Comparison of ENCODE assay signal across 15 mouse cellular contexts in the genomic region with DNA sequence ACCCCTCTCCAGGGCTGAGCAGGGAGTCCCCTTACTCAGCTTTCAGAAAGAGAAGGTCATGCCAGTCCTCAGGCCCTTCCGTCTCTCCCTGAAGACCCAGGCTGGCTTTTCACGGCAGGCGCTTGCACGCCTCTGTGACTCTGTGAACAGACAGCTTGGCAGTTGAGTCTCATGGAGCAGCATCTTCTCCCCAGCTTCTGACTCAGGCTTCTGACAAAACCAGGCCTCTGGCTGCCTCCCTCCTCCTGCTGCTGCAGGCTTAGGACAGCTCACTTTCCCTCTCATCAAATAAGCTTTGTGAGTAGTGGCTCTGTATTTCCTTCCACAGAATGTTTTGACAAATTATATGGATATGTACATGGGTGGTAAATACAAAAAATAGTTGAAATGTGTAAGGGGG.
DNase-seq lines count a peak whose midpoint lies in the region; ATAC-seq and TF ChIP-seq lines count a peak whose summit lies in the region.
"Had no signal": no experiment of that assay in that cellular context is flagged by ENCODE, and none has a peak within 500 bp of the region (broad histone marks: within the 10 kb centered on the region; RNA-seq: fewer than 3 reads in every experiment).

No protein-coding gene starts in this region.

- no peak overlapping the region for H3K4me2 ChIP-seq in hindbrain, embryonic 11.5 days (replicated peaks; ENCODE audit: low read depth, low read length)
- no peak overlapping the region for H3K4me2 ChIP-seq in hindbrain, embryonic 14.5 days (replicated peaks)
- H3K4me2 ChIP-seq in embryonic facial prominence, embryonic 15.5 days (replicated peaks) = no peak overlapping the region

- TF ChIP-seq CTCF in olfactory bulb, adult 2 months (IDR thresholded peaks at IDR 0.05; ENCODE audit: insufficient read depth, low read depth, low read length) = no peak

- no peaks in the 10 kb centered on the region for H3K4me1 ChIP-seq in hindbrain, embryonic 11.5 days (replicated peaks; ENCODE audit: control insufficient read depth, insufficient read depth, low read length)
- H3K4me1 ChIP-seq in hindbrain, embryonic 14.5 days (replicated peaks; ENCODE audit: control insufficient read depth, insufficient read depth, low read length) = no peaks in the 10 kb centered on the region; the same call in 1 of the 2 replicates
- peaks cover 31% of the 10 kb centered on the region for H3K4me1 ChIP-seq in embryonic facial prominence, embryonic 15.5 days
- H3K4me1 ChIP-seq in olfactory bulb, adult 2 months (ENCODE audit: control insufficient read depth, insufficient read depth, low read length) = peaks cover 48% of the 10 kb centered on the region

- 63% methylated on average over 4 of the region's 4 CpGs for WGBS in hindbrain, embryonic 11.5 days
- 57% methylated on average over 4 of the region's 4 CpGs for WGBS in hindbrain, embryonic 14.5 days
- WGBS in embryonic facial prominence, embryonic 15.5 days = 57% methylated on average over 4 of the region's 4 CpGs
- 47% methylated on average over 4 of the region's 4 CpGs for WGBS in olfactory bulb, adult 2 months

- 0 out of 2 replicates have a peak, but pooled peaks cover 4% of the 10 kb centered on the region for H3K36me3 ChIP-seq in hindbrain, embryonic 11.5 days (ENCODE audit: control insufficient read depth, insufficient read depth, low read length)
- peaks cover 35% of the 10 kb centered on the region for H3K36me3 ChIP-seq in hindbrain, embryonic 14.5 days (replicated peaks; ENCODE audit: control insufficient read depth, insufficient read depth)
- H3K36me3 ChIP-seq in embryonic facial prominence, embryonic 15.5 days = peaks cover 24% of the 10 kb centered on the region

- H3K9ac ChIP-seq in hindbrain, embryonic 11.5 days (ENCODE audit: low read depth, low read length) = no peak overlapping the region
- H3K9ac ChIP-seq in hindbrain, embryonic 14.5 days = no peak overlapping the region
- H3K9ac ChIP-seq in embryonic facial prominence, embryonic 15.5 days = no peak overlapping the region
- H3K9ac ChIP-seq: liver, embryonic 14.5 days had no signal

- peak overlapping the region; percentile 72 for H3K27ac ChIP-seq in hindbrain, embryonic 11.5 days (ENCODE audit: low read depth, low read length)
- no peak overlapping the region for H3K27ac ChIP-seq in hindbrain, embryonic 14.5 days
- H3K27ac ChIP-seq in embryonic facial prominence, embryonic 15.5 days (replicated peaks) = peak overlapping the region; percentile 65
- H3K27ac ChIP-seq in olfactory bulb, adult 2 months (ENCODE audit: insufficient read depth, low read depth, low read length) = peak overlapping the region; percentile 78
- H3K27ac ChIP-seq: liver, embryonic 14.5 days had no signal

- DNase-seq in hindbrain, embryonic 11.5 days (ENCODE audit: low spot score) = no peak
- DNase-seq in hindbrain, embryonic 14.5 days (ENCODE audit: low spot score) = no peak
- peak; percentile 46 for DNase-seq in retina, postnatal 1 day
- no peak for DNase-seq in retina, embryonic 14.5 days (ENCODE audit: low spot score)
- DNase-seq in urinary bladder, postnatal 4 days (ENCODE audit: low spot score in 2 of 2) = no peak
- DNase-seq: cerebellum, postnatal 14 days; heart, postnatal 36 days; kidney, postnatal 14 days; thymus, postnatal 25 days had no signal

- no peaks in the 10 kb centered on the region for H3K27me3 ChIP-seq in hindbrain, embryonic 11.5 days (ENCODE audit: control insufficient read depth, insufficient read depth, low read length)
- no peaks in the 10 kb centered on the region for H3K27me3 ChIP-seq in hindbrain, embryonic 14.5 days (ENCODE audit: control insufficient read depth, insufficient read depth, low read length)
- no peaks in the 10 kb centered on the region for H3K27me3 ChIP-seq in embryonic facial prominence, embryonic 15.5 days
- H3K27me3 ChIP-seq: megakaryocyte, embryonic 14.5 days had no signal

- H3K4me3 ChIP-seq in hindbrain, embryonic 11.5 days (ENCODE audit: low read depth, low read length) = no peak overlapping the region
- no peak overlapping the region for H3K4me3 ChIP-seq in hindbrain, embryonic 14.5 days (replicated peaks; ENCODE audit: low read length)
- no peak overlapping the region for H3K4me3 ChIP-seq in embryonic facial prominence, embryonic 15.5 days (replicated peaks)
- H3K4me3 ChIP-seq in olfactory bulb, adult 2 months (ENCODE audit: insufficient read depth, low read depth, low read length) = no peak overlapping the region

- H3K9me3 ChIP-seq in hindbrain, embryonic 11.5 days (ENCODE audit: control insufficient read depth, low read length) = no peaks in the 10 kb centered on the region
- H3K9me3 ChIP-seq in hindbrain, embryonic 14.5 days (ENCODE audit: control insufficient read depth, low read length) = no peaks in the 10 kb centered on the region
- no peaks in the 10 kb centered on the region for H3K9me3 ChIP-seq in embryonic facial prominence, embryonic 15.5 days (replicated peaks)
- H3K9me3 ChIP-seq: megakaryocyte, embryonic 14.5 days had no signal

- no peak for ATAC-seq in hindbrain, embryonic 11.5 days (ENCODE audit: low FRiP score)
- ATAC-seq in hindbrain, embryonic 14.5 days (ENCODE audit: low FRiP score) = no peak
- no peak for ATAC-seq in embryonic facial prominence, embryonic 15.5 days (ENCODE audit: insufficient number of reproducible peaks, low FRiP score, low TSS enrichment, low read depth)
- no peak for ATAC-seq in inflammation-experienced regulatory T-cells, adult 6 months
- ATAC-seq: CD4-positive, CD25-positive, alpha-beta regulatory T cell, adult 4 months had no signal

- TF ChIP-seq POLR2A in olfactory bulb, adult 2 months (IDR thresholded peaks at IDR 0.05; ENCODE audit: insufficient read depth, low read depth, low read length) = no peak
